Mouse (Mus musculus): ENCODE results near the gene Sox2.

The Sox2 gene

DNA sequence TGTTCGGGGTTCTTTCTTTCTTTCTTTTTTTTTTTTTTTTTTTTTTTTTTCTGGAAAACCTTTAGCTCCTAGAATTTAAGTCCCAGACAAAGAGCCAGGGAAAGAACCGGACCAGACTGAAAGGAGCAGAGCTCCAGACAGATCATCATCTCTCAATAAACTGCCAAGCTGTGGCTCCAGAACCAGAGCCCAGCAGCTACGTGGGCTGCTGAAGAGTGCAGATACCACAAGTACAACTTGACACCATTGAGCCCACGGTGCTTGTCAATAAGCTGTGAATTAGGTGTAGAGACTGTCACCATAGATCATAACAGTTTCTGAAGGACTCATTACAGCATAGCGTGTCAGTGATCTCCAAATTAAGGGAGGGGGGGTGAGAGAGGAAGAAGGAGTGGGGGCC is 7.1 kb upstream of the Sox2 start:
- no peak for DNase-seq (ENCODE audit: low read depth, low spot score)

GRCm38 (mm10) chr3:34643536-34644115 is 6.6 kb upstream of the Sox2 start:
- DNase-seq (ENCODE audit: low read depth, low spot score): no peak

- no peak for DNase-seq (ENCODE audit: low read depth, low spot score)
These were observed 4.0 kb upstream of the Sox2 start for GRCm38 (mm10) chr3:34646169-34646568.

DNA sequence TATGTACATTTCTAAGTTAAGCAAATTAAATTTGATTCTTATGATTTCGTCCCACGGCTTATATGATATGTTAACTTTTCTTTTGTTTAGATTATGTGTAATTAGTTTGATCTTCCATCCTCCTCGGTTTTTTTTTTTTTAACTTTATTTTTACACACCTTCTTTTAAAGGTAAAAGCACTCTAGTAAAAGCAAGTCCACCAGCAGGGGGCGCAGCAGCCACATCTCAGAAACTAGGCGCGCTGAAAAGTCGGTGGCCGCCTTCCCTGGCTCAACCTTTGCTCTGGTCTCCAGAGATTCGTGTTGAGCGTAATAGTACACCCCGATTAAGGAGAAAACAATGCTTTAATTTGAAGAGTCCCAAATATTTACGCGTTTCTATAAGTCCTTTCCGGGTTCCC is 2.5 kb upstream of the Sox2 start:
- no peak for DNase-seq (ENCODE audit: low read depth, low spot score)

DNA sequence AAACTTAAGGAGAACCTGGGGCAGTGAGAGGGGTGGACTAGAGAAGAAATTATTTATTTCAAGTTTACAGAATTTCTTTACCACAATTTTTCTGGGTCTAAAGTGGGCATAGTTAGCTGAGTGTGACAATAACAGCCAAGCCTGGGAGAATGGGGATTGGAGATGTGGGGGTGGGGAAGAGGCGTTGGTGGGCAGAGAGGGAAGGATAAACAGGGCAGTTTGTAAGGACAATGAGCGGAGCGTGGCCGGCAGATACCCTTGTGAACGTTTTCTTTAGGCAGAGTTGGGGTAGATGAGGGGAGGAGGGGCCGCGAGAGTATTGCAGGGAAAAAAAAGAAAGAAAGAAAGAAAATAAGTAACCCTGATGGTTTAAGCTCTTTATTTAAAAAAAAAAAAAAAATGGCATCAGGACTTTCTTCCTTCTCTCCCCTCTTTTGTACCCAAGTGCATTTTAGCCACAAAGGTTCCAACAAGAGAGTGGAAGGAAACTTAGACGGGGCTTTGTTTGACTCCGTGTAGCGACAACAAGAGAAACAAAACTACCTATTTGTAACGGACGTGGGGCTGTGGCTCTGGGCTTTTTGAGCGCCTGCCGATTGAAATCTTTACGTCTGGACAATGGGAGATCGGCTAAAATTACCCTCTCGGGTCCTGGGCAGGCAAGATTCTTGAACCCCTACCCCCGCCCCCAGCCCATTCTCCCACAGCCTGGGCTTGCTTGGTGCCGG is 1.9 kb upstream of the Sox2 start:
- DNase-seq (ENCODE audit: low read depth, low spot score): no peak

DNA sequence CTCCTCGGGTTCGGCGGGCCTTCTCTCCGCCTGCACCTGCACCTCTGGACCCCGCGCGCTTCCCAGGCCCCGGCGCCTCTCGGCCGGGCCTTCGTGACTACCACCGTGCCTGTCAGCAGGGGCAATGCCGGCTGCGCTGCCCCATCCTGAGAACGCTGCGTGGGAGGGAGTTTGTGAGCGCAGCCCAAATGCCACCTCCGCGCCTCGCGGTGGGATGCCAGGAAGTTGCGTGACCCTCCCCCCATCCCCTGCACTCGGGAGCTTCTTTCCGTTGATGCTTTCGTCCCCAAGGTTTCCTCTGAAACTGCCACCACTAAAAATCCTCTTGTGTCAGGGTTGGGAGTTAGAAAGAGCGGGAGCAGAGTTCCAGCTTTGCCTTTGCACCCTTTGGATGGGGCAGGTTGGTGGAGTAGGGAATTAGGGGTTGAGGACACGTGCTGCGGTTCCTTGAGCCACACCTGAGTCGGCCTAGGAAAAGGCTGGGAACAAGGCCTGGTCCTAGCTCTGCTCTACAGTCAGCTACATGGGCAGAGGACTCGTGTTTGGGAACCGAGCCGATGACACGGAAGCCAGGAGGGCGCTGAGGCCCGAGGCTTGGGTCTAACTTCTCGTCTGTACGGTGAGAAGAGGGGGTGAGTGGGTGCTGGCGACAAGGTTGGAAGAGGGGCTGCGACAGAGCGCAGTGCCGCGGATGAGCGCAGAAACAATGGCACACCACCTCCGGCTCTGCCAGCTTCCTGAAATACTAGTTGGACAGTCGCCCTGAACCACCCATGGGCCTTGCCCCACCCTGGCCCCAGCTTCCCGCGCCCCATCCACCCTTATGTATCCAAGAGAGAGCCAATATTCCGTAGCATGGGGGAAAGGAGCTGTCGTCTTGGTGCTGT is 1.1 kb upstream of the Sox2 start:
- DNase-seq (ENCODE audit: low read depth, low spot score): no peak

- no peak for DNase-seq (ENCODE audit: low read depth, low spot score)
These were observed 586 bp downstream of the Sox2 start for GRCm38 (mm10) chr3:34650621-34651361.

DNA sequence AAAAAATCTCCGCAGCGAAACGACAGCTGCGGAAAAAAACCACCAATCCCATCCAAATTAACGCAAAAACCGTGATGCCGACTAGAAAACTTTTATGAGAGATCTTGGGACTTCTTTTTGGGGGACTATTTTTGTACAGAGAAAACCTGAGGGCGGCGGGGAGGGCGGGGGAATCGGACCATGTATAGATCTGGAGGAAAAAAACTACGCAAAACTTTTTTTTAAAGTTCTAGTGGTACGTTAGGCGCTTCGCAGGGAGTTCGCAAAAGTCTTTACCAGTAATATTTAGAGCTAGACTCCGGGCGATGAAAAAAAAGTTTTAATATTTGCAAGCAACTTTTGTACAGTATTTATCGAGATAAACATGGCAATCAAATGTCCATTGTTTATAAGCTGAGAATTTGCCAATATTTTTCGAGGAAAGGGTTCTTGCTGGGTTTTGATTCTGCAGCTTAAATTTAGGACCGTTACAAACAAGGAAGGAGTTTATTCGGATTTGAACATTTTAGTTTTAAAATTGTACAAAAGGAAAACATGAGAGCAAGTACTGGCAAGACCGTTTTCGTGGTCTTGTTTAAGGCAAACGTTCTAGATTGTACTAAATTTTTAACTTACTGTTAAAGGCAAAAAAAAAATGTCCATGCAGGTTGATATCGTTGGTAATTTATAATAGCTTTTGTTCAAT is 1.4 kb downstream of the Sox2 start:
- no peak for DNase-seq (ENCODE audit: low read depth, low spot score)

DNA sequence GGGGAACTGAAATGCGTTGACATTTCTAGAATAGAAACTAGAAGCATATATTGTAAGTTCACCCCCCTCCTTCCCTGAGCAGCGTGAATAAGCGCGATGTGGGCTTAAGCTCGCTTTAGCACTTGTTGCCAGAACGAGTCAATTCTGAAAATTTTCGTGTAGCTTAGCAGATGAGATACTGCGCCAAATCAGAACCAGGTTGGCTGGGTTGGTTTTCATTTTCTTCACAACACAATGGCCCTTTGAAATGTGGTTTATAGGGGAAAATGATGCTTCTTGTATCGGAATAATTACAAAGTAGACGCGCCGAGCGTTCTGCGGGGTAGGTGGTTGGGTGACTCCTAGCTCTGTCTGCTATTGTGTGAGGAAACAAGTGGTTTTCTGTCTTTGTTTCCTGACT is 2.4 kb downstream of the Sox2 start:
- DNase-seq (ENCODE audit: low read depth, low spot score): no peak

DNA sequence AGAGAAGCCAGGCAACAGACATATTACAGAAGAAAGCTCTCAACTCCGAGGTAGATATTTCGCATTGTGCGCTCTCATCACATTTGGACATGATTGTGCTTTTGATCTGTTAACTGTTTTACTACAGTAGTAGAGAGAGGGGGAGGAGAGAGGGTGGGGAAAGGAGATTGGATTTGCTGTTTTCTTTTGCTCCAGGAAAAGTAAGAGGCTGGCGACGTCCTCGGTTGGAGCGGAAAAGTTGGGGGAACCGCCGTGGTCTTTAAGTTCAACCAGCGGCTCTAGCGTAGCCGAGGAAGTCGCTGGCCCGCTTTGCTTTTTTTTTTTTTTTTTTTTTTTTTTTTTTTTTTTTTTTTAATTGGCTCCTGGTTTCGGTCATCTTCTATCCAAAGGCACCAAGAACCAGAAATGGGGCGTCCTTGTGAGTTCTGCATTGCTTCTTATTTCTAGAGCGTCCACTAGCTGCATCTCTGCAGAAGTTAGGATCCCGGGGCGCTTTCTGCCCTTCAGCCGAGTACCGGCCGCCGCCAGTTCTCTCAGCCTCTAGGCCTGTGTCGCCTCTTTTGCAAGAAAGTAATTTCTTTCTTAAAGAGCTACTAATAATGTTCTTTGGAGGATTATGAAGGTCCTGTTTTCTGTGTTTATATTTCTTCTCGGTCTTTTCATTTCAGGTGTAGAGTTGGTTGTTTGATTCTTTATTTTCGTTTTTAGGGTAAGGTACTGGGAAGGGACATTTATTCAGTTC is 3.2 kb downstream of the Sox2 start:
- no peak for DNase-seq (ENCODE audit: low read depth, low spot score)

DNA sequence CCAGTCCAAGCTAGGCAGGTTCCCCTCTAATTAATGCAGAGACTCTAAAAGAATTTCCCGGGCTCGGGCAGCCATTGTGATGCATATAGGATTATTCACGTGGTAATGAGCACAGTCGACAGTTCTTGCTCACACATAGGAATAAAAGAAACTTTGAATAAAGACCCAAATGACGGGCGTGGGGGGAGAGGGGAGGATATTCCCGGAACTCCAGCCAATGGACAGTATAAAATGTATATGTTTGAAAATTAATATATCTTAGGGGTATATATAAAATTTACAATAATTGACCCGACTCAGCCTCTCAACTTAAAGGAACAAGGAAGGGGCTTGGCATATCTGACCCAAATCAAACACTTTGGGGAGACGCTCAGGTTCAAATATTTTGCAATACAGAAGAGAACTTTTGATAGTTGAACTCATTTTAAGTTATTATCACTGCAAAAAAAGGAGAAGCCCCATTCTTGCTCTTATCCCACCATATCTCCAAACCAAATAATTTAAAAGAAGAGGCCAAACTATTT is 3.8 kb downstream of the Sox2 start:
- DNase-seq (ENCODE audit: low read depth, low spot score): no peak

GRCm38 (mm10) chr3:34654781-34655180 is 4.6 kb downstream of the Sox2 start:
- DNase-seq (ENCODE audit: low read depth, low spot score): no peak

GRCm38 (mm10) chr3:34655311-34656075 is 5.3 kb downstream of the Sox2 start:
- no peak for DNase-seq (ENCODE audit: low read depth, low spot score)

- no peak for DNase-seq (ENCODE audit: low read depth, low spot score)
These were observed 5.9 kb downstream of the Sox2 start for GRCm38 (mm10) chr3:34656153-34656552.

DNA sequence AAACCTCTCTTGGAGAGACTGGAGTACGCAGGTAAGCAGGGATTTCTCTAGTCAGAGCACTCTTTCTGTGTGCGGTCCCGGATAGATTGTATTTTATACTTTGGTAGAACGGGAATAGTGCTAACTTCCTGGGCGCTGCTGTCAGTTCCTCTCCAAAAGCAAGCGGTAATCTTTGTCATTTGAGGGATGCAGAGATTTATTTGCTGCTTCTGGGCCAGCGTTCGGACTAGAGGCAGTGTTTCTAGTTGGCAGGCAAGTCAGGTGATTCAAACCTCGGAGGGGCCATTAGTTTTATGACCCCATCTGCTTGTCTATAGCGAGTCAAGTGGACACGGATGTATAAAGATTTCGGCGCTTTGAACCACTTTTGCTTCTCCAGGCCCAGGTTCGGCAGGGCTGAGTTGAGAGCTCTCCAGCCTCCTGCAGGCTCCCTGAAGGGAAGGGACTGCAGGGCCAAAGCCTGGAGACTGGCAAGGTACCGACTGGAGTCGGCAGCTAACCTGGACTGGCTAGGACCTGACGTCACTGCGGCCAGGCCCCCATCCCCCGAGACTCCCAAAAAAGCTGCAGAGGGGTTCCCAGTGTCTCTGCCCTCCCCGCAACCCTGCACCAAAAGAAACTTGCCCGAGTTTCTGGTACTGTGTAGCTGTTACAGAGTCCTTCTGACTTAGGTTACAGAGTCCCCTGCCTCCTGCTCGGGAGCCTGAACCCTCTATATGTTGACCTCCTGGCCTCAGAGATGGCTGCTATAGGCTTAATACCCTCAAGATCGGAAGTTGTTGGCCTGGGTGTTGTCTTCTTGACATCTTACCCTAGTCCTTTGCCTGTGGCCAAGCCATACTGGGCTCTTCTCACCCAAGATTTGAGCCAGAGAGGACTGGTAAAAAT is 6.9 kb downstream of the Sox2 start:
- DNase-seq (ENCODE audit: low read depth, low spot score): no peak

GRCm38 (mm10) chr3:34657701-34658090 is 7.5 kb downstream of the Sox2 start:
- DNase-seq (ENCODE audit: low read depth, low spot score): no peak

DNA sequence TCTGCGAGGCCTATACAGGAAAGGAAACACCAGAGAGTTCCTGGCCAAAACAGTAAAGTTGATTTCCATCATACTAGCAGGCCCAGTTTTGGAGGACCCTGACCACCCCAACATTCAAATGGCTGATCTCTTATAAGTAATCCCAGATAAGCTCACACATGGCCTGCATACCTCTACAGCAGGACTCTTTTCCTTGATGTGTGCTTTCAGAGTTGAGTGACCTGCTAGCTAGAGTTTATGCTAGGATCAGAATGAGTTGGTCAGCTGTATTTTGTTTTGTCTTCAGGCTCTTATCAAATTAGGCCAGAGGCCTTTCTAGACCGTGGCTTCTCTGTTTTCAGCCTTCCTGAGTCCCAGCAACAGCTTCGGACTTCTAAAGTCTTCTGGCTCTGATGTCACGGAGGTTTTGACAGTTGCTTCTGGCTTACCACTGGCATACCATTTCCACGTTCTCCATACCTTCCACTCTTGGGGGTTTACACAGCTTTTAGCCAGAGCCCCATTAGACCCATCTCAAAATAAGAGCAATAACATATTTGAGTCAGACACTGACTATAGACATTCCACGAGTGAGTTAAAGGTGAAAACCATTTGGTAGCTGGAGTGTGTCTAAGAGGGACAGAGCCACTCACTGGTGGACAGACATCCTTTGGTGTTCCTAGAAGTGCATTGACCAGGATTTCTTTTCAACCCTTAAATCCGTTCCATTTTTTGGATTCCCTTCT is 8.2 kb downstream of the Sox2 start:
- DNase-seq (ENCODE audit: low read depth, low spot score): no peak

GRCm38 (mm10) chr3:34658966-34659535 is 8.8 kb downstream of the Sox2 start:
- DNase-seq (ENCODE audit: low read depth, low spot score): no peak

Data from retina, adult 2 months (tissue).